Mouse (Mus musculus): ENCODE results near the gene Ugt1a6a.

The Ugt1a6a gene

DNA sequence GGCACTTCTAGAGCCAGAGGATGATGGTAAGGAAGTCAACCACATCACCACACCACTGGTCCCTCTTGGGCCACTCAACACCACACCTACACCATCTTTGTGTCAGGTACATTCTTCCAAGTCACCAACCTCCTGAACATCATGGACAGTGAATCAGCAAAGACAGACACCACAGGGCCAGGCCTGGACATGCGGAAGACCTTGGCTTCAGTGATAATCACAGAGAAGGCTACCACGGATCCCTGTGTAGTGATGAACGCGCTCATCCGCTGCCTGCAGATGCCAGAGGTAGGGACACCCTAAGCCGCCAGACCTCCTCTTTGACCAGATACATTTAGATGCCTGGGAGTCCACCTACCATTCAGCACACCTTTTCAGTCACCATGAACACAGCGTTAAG, 93.5 kb downstream of the Ugt1a6a start:
- DNase-seq (ENCODE audit: low read depth, low spot score), result no peak

DNA sequence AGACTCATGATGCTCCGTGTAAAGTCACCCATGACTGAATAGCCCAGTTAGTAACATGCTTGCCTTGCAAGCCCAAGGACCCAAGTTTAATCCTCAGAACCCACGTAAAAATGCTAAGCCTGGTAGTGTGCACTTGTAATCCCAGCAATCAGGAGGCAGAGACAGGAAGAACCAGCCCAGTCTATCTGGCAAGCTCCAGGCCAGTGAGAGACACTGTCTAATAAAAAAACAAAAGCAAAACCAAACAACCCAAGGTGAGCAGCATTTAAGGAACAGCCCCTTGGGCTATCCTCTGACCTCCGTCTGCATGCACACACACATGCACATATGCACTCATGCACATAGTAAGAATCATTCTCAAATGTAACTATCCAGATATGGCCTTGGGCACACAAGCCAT, 95.0 kb downstream of the Ugt1a6a start:
- no peak for DNase-seq (ENCODE audit: low read depth, low spot score)

DNA sequence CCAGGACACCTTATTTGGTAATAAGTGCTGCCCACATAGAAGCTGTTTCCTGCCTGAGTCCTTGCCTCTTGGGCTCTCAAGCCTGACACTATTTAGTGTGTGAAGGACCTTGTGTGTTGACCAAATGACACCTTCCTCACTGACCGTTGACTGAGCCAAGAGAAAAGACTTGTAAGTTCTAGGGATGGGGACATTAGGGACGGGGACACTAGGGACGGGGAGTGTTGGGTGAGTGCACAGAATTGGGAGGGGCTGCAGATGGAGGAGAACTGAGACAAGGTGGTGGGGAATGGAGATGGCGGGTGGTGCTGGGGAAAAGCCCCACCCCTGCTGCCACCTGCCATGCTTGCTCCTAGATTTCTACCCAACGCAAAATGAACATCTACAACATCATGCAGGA, 95.4 kb downstream of the Ugt1a6a start:
- DNase-seq (ENCODE audit: low read depth, low spot score), result no peak

DNA sequence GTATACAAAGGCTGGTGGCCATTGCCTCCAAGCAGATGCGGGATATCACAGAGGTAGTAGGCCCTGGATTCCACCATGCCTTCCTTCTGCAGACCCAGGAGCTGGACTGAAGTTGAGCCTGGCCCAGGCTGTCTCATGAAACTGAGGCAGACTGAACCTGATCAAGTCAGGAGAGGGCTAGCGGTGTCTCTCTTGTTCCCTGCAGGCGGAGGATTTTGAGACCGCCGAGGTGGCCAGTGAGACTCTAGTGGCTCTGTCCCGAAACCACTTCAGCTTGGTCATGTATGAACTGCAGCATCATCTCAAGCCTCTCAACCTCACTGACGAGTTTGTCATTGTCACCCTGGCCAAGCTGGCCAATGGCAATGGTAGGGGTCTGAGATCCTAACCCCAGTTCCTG, 95.8 kb downstream of the Ugt1a6a start:
- no peak for DNase-seq (ENCODE audit: low read depth, low spot score)

DNA sequence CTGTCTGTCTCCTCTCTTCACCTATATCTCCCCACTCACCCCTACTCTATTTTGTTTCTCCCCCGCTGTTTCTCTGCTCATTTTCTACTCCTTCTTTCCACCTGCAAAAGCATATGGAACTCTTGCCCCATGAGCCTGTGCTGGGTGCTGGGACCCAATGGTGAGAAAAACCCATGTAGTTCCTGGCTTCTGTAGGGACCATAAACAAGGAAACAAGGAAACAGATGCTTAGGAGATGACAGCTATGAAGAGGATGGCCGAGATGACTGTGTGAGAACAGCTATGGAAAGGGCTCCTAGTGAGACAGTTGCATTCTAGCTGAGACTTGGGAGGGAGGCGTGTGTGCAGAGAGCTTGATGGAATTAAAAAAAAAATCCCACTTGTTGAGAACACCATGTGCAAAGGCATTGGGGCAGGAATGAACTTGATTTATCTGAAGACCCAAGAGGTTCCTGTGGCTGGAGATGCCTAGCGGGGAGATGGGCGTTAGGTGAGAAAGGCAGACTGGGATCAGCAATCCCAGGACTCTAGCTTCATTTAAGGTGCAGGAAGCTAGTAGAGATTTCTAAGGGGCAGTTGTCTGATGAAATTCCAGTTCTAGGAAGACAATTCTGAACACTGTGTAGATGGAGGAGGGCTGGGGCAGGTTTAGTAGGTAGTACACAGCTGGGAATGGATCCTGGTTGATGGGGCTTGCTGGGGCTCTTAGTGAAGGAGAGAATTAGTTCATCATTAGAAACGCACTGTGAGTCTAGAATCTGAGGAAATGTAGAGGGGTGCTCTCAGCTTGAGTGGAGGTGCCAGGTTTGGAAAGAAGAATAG, 96.6 kb downstream of the Ugt1a6a start:
- DNase-seq (ENCODE audit: low read depth, low spot score), result no peak

DNA sequence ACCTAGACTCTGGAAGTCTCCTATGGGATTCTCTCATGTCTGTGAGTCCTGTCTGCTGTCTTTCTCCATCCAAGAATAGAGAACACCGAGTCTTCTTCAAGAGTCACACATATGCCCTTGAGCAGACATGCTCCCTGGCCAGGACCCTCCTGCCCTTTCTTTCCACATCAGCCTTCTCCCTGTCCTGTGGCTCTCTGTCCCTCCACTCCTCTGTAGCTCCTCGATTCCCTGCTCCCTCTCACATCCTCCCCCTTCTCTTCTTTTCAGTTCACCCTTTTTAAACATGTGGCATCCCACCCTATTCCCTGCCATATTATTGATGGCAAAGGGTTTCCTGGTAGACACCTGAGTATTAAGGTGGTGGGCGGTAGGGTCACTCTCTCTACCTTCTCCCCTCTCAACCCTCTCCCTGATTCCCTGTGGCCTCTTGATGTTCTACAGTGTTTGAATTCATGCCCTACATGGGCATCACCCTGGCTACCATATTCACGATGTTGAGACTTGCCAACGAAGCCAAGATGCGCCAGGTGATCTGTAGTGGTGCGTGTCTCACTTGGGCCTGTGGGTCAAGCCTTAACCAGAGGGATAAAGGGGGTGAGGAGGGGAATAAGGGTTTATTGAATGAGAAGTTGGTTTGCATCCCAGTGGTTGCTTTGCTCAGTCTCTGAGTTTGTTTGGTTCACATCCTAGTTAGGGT, 97.3 kb downstream of the Ugt1a6a start:
- no peak for DNase-seq (ENCODE audit: low read depth, low spot score)

DNA sequence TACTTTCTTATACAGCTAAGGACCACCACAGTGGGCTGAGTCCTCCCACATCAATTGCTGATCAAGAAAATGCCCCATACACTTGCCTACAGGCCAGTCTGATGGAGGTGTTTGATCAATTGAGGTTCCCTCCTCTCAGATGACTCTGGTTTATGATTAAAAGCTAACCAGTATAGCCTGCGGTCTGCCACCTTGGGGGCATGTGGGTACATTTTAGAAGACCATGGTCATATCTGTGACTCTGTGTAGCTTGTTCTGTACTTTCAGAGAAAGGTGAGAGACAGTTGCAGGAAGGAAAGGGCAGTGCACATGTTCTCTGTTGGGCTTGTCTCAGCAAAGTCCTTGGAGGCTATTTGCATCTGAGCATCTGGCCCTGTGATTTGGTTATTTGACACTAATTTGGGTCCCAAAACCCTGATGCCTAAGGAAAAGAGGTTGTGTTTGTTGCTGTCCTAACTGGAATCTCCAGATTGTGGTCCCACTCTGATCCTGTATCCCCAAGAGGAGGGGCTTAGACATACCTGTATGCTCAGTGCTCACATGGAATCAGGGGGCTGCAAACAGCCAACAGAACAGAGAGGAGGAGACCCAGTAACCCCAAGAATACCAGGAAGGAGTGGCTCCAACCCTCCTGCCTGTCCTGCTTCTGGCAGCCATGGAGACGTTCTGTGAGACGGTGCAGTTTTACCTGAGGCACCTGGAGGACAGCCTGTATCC, 98.2 kb downstream of the Ugt1a6a start:
- no peak for DNase-seq (ENCODE audit: low read depth, low spot score)

DNA sequence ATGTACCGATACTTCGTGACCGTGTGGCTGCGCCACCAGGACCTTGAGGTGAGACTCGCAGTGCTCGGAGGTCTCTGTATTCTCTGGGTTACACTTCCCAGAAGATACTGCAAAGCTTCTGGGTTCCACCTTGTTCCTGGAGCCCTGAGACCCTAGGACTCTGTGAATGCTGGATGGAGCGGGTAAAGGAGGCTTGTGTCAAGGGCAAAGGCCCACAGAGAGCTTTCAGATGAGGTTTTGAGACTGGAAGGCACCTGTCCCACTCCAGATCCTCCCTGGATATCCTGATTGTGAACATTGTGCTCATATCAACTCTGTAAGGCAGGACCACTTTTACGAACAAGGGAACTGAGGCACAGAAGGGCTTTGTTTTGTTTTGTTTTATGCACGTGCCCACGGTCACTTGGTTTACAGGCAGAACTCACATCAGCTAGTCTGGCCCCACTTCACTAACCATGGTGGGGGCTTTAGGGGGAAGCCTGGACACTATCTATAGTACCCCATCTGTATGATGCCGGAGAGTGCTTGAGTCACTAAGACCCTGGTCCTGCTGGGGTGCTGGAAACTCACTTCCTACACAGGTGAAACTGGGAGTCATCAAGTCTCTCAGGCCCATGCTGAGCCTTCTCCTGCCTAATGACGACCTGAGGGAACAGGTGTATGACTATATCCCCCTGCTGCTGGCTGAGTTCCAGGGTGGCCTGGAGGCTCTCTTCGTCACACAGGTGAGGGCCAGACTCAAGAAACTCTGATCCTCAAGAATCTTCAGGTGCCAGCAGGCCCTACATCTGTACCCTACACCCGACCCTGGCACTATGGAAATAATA, 99.0 kb downstream of the Ugt1a6a start:
- DNase-seq (ENCODE audit: low read depth, low spot score), result no peak

DNA sequence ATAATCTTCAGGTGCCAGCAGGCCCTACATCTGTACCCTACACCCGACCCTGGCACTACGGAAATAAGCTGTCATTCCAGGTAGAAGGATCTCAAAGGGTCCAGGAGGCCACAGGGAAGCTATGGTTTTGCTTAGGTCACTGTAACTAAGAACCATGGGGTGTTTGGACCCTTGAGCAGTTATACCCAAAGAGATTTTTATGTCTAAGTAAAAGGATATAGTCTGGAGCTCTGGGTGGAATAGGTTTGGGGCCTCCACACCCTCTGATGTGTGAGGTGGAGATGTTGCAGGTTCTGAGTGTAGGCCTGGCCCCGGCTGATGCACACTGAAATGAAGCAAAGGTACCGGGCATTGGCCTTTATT, 99.6 kb downstream of the Ugt1a6a start:
- no peak for DNase-seq (ENCODE audit: low read depth, low spot score)

DNA sequence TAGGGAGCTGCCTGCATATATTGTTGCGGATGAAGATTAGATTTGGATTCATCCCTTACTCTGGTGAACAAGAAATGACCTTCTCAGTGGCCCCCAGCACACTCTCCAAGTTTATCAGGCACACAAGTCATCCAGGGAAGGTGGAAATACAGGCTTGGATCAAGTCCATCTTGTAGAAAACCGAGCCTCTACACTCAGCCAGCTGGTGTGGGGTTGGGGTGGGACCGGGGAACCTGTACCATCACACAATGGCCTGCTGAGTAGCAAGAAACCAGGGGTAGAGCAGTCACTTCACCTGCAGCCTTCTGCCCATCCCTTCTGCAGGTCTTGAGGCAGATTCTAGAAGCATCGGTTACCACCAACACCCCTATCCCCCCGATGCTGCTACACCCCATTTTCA, 100.0 kb downstream of the Ugt1a6a start:
- no peak for DNase-seq (ENCODE audit: low read depth, low spot score)

DNA sequence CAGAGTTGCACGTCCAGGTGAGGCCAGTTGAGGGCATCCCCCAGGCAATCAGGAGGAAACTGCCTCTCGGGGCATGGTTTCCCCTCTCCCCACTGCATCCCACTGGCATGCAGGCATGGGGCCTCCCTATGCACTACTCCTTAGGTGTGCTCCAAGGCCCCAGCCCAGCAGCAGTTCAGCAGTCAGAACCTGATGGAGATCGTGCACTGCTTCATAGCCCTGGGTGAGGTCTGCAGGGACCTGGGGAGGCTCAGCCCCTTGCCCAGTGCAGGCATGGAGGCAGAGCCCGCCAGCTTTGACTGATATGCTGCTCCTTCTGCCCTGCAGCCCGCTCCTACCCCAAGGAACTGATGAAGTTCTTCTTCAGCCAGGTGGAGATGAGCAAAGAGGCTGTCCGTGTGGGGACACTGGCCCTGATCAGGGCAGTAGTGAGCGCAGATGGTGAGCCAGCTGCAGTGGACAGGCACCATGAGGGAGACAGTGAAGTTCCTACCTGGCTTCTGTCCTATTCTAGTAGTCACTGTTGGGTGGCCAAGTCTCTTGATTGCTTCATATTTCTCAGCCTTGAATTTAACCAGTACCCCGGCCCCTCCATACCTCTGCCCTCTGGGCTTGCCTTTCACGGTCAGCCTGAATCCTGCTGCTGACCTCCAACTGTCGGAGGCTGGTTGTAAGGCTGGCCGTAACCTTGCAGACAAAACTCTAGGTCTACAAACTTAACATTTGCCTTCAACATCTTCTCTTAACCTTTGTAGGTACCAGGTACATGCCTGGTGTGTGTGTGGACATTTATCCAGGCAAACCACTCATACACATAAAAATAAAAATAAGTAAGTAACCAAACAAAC, 100.7 kb downstream of the Ugt1a6a start:
- no peak for DNase-seq (ENCODE audit: low read depth, low spot score)

DNA sequence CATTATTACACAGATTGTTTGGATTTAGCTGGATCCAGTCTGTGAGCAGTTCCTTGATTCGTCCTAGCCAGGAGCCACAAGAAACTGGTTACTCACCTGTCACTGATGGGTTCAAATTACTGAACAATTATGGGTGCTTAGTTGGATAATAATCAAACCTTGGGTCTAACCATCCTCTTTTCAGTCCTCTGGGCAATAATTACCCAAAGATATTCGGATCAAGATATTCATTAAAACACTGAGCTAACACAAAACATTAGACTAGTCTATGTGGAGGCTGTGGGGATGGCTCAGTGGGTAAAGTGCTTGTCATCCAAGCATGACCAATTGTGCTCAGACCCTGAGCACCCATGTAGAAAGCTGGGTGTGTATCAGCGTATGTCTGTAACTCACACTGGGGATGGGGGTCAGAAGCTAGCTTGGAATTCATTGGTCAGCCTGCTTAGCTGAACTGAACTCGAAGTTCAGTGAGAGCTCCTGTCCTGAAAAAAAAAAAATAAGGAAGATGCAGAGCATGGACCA, 101.3 kb downstream of the Ugt1a6a start:
- no peak for DNase-seq (ENCODE audit: low read depth, low spot score)

DNA sequence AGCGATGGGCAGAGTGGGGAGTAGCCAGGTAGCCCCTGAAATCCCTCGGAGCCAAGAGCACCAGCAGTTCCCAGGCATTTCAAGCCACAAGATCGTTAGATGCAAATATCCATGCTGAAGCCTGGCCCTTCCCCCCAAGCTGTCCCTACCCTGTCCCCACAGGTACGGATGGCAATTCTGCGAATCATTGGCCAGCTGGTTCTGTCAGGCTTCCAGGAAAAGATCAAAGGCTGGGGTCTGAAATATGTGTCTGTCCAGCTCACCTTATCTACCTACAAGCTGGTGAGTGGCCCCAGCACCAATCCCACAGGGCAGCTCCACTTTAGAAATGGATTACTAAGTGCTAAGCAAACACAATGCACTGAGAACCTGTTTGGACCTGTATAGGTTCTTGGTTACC, 102.7 kb downstream of the Ugt1a6a start:
- DNase-seq (ENCODE audit: low read depth, low spot score), result no peak

DNA sequence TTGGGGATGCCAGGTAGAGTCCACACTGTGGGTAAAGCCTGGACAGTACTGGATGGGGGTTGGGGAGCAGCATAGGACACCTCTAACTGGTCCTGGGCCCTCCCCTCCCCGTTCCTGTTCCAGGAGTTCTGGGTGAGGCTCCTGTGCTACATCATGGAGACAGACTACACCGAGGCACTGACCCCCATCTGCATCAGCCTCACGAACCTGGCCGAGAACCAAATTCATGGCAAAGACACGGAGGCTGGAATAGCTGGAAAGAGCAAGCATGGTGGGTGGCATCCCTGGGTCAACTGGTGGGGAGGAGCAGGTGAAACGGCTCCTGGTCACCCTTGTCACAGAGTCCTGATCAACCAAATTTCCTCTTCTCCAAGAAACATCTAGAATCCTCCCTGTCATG, 104.2 kb downstream of the Ugt1a6a start:
- no peak for DNase-seq (ENCODE audit: low read depth, low spot score)

DNA sequence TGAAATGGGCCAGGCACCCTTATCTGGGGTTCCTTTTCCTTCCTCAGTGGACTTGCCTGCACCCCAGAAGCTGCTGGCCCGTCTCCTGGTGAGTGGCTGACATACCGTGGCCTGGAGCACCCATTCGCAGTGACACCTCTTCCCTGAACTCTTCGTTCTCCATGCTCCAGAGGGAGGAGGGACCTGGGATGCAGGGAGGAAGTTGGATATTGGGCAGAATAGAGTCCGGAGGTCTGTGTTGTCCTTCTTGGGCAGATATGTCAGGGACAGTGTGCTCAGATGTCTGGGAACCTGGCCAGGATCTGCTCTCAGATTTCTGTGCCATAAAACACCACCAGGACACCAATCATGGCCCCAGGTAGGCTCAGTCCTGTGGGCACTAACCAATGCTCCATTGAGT, 105.5 kb downstream of the Ugt1a6a start:
- no peak for DNase-seq (ENCODE audit: low read depth, low spot score)

DNA sequence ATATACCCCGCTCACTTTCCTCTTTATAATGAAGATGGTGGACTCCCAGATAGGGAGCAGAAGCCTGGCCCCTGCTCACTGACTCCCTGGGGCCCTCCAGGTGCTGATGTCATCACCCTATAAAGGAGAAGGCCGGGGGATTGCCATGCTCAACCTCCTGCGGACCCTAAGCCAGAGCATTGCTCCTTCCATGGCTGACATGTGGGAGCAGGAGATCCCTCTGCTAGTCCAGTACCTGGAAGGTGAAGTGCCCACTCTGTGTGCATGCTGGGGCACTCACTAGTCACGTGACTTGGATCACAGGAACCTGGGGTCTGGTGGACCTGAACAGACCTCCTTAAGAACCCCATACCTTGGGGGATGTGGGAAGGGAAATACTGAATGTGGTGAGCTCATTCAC, 106.0 kb downstream of the Ugt1a6a start:
- DNase-seq (ENCODE audit: low read depth, low spot score), result no peak

DNA sequence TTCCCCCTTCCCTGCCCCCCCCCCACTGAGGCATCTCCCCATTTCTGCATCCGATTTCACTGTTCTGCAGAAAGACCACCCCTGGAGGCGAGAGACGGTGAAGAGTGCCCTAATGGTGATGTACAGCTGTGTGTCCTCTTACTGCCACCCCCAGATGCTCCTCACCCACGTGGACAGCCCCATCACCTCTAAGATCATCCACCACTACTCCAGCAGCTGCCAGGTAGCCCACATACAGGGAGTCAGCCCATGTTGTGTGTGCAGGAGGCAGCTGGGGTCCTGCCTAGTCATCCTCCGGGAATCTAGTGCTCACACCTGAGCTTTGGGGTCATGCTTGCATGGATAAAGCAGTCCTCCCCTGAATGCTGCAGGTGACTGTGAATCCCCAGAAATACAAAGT, 109.3 kb downstream of the Ugt1a6a start:
- no peak for DNase-seq (ENCODE audit: low read depth, low spot score)

DNA sequence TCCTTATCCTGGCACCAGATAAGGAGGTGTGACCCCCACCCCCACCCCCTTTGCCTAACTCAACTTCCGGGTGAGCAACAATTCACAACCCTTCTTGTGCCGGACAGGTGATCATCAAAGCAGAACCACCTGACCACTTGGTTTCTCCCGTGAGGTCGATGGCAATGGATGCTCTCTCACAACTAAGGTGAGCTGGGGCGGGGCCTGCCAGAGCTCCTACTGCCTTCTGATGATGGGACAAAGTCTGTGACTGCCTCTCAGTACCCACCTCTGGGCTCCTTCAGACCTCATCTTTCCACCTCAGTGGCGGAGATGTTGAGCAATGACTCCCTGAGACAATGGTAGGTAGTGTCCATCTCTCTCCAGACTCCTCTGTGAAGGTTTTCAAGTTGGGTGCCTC, 111.3 kb downstream of the Ugt1a6a start:
- no peak for DNase-seq (ENCODE audit: low read depth, low spot score)

DNA sequence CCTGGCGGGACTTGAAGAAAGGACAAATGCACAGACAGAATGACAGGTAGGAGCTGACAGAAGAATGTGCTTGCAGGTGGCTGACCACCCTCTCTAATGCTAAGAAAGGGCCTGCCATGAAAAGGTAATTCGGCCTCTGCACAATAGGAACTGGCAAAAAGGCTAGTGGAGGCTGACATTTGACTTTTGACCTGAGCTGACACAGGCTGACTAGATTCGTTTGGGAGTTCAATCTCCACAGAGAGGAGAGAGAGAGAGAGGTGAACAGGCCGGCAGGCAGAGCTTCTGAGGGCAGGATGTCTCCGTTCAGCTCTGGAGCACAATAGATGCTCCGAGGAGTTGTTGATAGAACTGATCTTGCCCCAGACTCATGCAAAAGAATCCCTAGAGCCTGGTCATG, 111.8 kb downstream of the Ugt1a6a start:
- DNase-seq (ENCODE audit: low read depth, low spot score), result no peak

DNA sequence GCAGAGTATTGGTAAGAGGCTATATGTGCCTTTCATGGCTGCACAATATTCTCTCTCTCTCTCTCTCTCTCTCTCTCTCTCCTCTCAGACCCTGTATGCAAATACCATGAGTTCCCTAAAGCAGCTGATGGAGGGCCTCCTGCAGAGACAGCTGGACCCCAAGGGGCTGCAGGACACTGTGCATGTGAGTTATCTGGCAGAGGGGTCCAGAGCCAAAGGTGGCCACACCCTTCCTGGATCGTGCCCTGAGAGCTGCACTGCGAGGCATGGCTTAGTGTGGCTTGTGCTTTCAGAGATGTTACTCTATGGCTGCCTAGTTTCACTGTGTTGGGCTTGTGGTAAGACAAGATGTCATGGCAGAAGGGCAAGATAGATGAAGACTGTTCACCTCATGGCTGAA, 113.1 kb downstream of the Ugt1a6a start:
- no peak for DNase-seq (ENCODE audit: low read depth, low spot score)

DNA sequence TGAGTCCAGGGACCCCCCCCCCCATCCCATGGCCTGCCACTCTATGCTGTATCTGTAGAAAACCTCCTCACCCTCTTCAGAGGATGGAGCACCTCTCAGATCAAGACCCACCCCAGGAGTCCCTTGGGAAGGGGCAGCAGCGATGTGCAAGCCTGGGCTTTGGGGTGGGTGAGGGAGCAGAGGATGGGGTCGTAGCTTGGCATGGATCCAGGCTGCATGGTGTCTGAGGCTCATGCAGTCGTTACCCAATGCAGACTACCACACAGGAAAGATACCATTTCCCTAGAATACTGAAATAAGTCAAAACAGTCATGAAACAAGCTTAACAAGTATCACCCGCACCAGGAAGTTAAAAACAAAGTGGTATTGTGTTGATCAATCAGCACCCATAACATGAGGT, 114.0 kb downstream of the Ugt1a6a start:
- DNase-seq (ENCODE audit: low read depth, low spot score), result no peak
